Mouse (Mus musculus): Measurements from ENCODE around the gene Gm45837.

Gm45837 gene

DNA sequence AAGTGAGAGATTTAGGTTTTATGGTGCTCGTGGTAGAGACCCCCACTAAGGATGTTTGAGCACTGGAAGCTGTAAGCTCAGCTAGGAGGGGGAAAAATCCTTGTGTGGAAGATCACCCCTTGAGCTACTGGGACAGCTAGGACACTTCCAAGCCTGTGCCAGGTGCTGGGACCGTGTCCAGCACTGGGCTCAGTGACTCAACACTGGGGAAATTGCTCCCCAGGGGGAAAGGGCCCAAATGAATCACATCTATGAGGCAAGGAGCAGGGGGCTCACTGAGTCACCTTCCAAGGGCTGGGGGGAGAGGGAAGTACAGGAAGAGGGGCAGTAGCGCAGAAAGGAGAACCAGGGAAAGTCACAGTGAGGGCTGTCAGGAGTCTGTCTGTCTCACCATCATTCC lies 39.2 kb downstream of the Gm45837 start:
- DNase-seq: no peak

DNA sequence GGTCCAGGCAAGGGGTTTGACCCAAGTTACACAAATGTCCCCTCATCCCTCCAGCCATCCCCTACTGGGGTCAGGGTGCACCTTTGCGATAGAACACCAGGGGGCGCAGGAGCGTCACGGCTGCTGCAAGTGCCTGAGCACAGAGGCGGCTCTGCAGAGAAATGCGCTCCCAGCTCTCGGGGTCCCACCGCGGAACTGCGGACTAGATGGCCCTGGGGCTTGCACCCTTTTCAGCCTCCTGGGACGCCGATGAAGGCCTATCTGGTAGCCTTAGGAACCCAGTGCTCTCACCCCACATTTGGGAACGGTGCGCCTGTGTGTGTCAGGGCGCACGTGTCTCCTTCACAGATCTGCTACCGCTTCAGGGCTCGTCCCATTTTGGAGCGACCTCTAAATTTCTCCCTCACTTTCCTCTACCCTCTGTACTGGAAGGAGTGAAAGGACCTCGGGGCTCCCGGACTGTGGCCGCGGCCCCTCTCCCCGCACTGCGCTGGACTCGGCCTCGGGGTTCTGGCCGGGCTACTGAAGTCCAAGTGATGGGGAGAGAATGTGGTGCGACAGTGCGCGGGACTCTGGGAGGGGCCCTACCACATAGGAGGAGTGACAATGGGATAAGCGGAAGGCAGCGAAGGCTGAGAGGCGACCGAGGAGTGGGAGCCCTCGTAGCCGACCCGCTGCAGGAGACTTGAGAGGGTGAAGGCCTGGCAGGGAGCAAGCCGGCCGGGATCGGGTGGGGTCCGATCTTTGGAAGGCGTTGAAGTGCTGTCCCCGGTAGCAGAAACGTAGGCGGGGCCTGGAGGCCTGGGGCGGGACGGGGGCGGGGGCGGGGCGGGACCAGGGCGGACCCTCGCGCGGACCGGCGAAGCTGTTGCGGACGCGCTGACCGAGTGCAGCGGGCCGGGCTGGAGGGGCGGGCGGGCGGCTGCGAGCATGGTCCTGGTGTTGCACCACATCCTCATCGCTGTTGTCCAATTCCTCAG lies 40.0 kb downstream of the Gm45837 start:
- peak; percentile 87 to 91 for DNase-seq

DNA sequence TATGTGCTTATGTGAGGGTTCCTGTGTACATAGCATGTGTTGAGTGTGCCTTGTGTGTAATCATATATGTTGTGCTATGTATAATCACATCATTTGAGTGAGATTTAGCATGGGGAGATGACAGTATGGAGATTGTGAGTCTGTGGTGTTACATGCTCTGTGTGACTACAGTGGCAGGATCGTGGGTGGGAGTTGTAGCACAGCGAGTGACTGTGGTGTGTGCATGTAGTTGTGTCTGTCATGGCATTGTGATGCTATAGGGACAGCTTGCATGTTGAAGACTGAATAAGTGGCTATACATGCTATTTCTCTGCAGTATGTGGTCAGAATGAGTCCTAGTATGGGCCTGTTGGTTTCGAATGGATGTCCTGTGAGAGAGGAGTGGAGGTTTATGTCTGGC lies 42.0 kb downstream of the Gm45837 start:
- no peak for DNase-seq

DNA sequence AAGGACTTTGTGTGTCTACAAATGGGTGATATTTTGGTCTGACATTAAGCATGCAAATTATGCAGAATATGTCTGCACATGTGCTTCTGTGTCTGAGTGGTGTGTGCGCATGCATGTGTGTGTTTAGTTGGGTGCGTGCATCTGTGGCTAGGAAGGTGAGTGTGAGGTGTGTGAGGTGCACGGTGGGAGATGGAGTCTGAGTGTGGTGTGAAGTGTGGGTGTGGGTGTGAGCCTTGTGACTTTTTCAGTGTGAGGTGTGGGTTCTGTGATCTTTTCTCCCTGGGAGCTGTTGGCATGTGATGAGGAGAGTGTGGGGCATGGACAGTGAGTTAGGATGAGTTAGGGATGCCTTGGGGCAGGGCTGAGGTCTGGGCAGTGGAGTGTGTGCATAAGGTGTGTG lies 42.6 kb downstream of the Gm45837 start:
- DNase-seq: no peak

DNA sequence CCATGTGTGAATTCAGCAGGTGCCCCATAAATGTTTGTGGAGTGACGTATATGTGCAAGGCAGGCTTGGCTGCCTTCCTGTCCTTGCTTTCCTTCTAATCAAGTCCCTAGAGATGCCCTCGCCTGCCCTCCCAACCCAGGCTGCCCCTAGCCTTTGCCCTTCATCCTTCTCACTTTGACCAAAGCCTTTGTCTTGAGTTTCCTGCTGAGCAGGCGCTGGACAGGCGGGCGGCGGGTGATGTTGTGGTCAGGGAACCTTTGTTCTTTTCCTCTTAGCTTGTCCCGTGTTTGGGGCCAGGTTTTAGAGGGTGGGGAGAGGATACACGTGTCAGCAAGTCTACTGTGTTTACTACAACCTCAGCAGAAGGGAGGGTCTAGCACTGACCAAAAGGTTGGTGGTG lies 43.0 kb downstream of the Gm45837 start:
- DNase-seq: peak; percentile 70 to 88

DNA sequence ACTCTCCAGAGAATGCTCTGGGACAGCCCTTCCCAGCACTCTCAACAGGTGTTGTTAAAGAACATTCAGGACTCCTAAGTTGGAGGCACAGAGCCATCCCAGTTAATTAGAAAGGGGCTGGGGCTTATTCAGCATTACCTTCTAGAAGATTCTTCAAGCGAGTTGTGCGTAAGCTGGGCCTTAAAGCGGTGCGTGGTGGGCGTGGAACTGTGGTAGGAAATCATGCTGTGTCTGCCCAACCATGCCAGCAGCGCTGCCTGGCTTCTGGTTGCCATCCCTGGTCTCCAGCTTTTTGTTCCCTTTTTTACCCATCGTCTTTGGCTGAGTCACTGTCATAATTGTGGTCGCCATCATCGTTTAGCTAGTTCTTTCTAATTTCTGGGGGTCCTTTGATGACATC lies 43.8 kb downstream of the Gm45837 start:
- DNase-seq: no peak

DNA sequence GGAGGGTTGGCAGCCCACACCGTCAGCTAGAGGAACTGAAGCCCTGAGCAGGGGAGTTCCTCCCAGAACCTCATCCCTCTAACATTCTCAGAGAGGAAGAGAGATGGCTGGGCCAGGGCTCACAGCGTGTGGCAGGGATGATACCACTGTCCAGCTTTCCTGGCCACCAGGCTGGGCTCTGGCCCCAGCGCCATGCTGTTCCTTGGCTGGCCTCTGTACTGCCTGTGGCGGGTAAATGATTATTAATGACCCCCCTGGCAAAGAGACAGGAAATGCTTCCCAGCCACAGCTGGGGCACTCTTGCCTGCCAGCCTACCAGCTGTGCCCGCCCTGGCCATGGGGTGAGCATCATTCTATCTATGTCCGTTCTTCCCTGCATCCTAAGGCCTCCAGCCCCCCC lies 44.5 kb downstream of the Gm45837 start:
- no peak for DNase-seq

DNA sequence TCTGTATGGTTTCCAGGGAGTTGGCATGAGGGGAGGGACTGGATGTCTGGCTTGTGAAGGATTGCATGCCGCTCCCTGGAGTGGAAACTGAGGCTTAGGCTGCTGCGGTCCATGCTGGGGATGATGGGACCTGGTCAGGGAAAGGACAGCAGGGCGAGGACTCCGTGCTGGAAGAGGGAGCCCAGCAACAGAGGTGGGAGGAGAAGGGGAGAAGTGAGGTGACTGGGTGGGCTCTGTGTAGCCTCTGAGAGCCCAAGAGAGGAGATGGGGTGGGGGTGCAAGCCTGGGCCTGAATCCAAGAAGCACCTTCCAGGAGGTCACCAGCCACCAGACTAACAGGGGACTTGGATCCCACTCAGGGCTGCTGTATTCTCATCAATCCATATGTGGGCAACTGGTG lies 45.6 kb downstream of the Gm45837 start:
- no peak for DNase-seq

DNA sequence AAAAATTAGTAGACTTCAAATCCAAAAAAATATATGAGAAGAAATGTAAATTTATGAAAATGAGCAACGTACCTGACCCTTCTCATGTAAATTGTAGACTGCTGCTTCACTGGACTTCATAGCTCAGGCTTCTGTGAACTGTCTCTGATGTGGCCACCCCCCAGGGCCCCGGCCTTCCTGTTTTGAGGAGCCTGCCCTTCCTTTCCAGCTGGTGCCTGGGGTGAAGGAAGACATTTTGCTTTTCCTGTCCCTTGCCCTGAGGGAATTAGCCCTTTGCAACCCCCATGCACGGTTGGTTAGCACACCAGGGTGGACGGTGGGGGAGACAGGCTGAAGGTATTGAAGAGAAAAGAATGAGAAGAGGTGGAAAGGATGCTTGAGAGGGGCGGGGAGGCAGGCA lies 46.1 kb downstream of the Gm45837 start:
- DNase-seq: peak; percentile 50 to 73

DNA sequence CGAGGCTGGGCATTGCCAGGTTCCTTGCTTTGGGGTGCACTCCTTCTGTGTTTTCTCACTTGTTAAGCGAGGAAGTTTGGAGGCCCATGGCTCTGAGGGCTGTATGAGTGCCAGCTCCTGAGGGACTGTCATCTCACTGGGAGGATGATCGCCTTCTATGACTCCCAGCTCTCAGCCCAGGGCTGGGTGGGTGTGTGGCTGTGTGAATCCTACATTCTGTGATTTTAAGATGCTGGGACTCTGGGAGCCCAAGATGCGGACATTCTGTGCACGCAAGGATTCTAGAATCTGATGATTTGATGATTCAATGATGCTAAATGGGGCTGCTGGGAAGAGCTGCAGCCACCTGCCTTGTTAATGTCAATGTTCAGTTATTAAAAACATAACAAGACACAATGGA lies 46.6 kb downstream of the Gm45837 start:
- no peak for DNase-seq

DNA sequence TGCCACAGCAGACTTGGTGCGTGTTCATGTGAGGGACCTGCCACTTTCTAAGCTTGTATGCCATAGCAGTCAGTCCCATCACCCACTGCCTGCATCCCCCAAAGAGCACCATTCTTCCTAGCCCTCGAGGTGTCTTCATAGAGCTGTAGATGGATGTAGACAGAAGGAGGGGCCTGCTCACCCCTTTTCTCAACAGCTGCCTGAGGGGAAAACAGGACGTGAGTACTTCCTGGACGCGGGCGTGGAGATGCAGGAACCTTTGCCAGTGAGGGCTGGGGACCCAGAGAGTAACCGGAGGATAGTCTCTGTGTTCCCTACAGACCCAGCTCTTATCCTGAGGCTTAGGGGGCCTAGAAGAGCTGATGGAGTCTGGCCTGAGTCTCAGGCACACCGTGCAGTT lies 47.1 kb downstream of the Gm45837 start:
- peak; percentile 44 to 70 for DNase-seq

DNA sequence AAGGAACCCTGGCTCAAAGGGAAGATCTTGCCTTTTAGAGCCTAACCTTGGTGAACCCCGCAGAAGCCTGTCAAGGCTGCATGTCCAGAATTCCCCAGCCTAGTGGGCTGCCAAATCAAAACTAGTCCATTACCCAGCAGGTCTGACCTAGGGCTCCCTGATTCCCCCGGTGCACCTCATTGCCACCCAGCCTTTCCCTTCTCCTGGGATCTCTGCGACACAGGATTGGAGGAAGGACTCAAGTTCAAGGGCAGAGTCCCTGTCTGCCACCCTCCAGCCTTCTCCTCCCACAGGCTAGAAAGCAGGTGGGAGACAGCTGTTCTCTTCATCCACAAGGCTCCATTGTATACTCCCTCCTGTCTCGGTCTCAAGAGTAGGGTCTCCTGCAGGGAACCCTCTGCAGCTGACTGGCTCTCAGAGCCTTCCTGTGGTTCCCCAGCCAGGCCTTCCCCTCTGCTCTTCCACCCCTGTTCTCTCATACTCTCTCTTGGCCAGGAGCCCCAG lies 47.6 kb downstream of the Gm45837 start:
- DNase-seq: no peak

DNA sequence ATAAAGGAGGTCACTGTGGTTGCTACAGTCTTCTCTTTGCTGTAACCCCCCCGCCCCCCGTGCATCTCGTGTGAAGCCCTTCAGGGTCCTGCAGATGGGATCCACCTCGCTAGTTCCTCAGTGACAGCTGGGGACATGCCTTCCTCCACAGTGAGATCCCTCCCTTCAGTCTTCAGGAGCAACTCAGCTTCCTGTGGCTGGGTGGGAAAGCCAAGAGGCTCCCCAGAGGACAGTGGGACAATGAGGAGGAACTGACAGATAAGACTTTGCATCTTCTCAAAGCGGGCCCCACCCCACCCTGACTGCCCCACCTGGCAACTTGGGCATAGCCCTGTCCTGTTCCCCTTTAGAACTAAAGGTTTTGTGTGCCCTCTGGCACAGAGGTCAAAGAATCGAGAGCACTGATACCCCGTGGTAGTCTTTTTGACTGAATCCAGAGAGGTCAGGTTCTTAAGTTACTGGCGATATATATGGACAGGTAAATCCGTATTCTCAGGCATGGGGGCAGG lies 48.7 kb downstream of the Gm45837 start:
- DNase-seq: no peak

DNA sequence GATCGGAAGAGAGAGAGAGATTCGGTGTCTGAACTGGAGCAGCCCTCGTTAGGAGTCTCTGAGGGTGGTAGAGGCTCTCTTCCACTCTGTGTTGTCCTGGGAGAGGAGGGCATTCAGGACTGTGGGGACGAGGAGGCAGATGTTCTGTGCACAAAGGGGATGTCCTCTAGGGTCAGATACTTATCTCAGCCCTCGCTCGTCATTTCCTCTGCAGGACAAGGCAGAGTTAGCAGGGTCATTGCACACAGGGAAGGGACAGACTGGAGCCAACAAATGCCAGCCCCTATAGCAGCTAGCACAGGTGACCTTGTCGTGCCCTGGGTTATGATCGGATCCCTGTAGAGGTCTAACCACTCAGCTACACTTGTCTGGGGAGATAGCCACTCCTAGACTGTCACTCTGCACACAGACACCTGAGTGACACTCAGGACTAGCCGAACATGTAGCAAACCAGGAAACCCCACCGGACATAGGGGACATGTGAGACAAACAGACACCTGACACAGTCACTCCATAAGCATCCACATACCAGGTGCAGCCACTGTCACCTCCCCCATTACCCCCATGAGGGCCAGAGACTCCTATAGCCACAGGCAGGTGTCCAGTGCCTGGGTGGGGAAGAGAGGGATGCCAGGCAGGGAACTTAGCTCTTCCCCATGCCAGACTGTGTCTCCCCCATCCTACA lies 49.4 kb downstream of the Gm45837 start:
- DNase-seq: peak; percentile 43 to 69

DNA sequence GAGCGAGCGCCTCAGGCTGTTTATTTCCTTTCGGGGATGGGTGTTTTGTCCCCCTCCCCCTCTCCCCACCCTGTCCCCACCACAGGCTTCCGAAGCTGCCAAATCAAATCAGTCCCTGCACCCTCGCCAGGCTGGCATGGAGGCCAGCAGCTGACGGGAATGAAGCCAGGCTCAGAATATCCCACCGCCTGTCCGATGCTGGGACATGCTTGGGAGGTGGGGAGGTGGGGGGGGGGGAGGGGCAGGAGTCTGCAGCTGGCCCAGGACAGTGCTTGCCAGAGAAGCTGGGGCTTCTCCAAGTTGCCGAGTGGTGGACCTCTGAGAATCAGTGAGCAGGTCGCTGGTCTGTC lies 49.9 kb downstream of the Gm45837 start:
- DNase-seq: no peak

DNA sequence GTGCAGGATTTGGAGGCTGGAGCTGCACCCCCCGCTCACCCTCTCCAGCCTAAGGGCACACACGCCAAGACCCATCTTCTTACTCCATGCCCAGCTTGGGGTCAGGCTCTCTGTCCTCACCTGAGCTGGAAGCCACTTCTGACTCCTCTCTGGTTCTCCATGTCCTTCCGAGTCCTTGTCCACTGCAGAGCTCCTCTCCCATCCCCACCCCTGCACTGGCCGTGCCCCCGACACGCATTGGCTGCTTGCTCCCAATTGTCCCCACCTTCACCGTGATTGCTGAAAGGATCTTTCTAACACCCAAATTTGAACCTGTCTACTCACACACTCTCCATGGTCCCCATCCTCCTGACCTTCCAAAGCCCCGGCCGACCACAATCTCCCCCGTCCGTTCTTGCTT lies 50.9 kb downstream of the Gm45837 start:
- no peak for DNase-seq

DNA sequence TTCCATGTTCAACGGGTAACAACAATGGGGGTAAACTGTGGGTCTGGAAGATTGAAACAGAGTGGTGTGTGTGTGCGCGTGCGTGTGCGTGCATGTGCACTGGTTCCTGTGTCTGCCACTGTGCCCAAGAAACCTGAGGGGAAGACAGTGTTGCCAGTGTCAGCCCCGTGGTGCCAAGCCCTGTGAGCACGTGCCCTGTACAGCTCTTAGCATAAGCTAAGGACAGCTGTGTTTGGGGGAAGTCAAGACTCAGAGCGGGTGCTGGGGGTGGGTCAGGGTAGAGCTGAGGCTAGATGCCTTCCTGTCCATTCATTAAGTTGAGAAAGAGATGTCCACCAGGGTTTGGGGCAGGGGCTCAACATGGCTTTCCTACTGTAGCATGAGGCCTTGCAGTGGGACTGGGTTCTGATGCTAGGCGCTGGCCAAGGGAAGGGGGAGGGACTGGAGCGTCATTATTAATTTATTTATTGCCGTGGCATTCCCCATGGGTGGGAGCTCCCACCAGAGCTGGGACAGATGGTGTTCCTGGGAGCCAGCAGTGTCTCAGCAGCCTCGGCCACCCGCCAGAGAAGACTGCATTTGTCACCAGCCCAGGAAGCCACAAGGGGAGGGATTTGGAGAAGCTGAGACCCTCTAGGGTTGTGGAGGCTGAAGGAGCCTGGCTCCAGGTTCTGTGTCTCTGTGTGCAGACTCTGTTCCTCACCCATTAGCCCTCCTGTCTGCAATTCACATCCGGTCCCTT lies 51.8 kb downstream of the Gm45837 start:
- peak; percentile 36 to 55 for DNase-seq

DNA sequence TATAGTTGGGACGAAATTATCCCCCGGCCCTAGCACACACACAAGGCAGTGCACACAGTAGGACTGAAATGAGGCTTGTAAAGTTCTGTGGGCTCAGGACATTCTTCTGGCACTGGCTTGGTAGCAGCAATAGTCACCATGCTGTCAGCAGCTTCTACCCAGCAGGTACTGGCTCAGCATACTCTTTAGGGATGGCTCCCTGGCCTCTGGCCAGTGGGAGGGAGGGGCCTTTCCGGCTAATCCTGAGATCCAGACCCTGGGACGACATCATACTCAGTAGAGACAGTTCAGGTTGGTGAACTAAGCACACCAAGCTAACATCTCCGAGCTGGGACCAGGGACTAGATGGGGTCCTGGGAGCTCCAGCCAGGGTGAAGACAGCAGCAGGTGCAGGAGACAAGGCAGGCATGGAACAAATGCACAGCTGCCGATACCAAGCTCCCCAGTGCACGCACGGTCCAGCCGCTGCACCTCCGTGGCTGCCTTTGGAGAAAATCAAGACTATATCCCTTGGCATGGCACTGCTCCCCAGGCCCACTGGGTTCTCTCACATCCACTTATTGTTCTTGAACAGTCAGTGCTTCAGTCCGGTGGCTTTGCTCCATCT lies 53.1 kb downstream of the Gm45837 start:
- DNase-seq: no peak

DNA sequence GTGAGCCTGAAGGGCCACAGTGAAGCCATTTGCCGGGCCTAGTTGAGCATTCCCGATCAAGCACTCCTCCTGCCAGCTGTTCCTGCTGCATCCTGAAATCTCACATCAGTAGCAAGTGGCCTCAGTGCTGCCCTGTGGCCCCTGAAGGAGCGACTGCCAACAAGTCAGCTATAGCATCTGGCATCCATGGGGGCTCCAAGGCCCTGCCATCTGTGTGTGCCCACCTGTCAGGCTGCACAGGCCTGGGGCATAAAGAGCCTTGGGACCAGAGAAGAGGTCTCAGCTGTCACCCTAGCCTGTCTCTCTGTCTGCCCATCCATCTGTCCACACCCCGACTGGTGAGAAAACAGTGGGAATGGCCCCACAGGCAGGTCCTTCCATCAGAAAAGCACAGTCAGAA lies 54.2 kb downstream of the Gm45837 start:
- peak in 1 of 2 experiments; percentile 46 for DNase-seq

DNA sequence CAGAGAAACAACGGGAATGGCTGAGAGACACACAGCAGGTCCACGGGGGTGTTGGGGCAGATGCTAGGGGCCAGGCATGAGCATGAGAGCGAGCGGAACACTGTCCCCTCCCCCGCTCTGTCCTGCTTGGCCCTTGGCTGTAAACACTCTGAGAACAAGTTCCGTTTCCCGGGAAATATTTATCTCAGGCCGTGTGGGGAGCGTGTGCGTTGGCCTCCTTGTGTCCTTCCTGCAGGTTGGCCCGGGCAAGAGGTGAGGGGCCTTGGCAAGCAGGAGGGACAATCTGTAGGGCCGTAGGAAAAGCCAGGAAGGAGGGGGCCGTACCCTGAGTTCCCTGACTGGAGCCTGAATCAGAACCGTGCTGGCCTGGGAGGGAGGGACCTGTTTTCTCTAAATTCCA lies 54.7 kb downstream of the Gm45837 start:
- DNase-seq: peak; percentile 82 to 91

DNA sequence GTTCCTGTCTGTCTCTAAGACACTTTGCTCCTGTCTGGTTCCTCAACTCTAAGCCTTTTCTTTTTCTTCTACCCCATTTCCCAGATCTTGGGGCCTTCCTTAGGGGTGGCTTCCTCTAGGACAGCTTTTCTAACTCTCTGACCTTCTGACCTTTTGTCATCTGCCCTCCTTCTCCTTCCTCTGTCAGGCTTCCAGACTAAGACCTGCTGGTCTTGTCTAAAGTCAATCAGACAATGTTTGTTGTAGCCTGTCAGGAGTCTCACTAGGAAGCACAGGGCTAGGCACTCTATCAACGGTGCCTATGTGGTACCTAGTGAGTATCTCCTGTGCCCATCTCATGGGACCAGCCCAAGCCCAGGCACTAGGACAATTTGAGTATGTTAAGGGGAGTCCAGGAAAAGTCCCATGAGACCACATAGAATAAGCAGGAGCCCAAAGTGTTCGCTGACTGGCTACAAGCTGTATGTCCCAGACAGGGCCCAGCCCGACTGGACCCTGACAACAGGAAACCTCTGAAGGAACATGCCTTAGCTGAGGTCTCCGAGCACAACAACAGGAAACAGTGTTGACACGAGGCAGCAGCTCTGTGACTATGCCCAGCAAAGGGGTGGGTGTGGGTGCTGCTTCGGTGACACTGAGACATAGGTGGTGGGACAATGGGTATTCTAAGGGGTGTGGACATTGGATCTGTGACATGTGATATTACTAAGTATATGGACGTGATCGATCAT lies 55.3 kb downstream of the Gm45837 start:
- DNase-seq: peak; percentile 61 to 87

DNA sequence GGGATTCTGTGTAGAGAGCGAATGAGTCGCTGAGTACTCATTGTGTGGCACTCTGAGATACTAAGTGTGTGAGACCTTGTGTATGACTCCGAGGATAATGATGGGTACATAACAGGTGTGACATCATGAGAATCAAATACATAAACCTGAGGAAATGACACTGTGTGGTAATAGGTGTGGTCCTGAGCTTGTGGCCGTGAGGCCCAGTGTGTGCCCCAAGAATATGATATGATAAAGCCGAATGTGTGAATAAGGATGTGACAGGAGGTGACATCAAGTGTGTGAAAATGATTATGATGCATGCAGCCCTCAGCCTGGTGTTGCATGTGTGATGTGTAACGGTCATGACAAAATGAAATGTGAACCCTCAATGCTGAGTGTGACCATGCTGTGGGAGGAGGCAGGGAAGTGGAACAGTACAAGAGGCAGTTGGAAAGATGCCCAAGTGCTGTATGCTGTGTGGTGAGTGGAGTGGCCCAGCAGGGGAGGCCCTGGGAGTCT lies 55.9 kb downstream of the Gm45837 start:
- DNase-seq: peak; percentile 70 to 73
